Mouse (Mus musculus): Measurements from ENCODE around the gene Mypn.

The Mypn gene

GRCm38 (mm10) chr10:63113027-63113604 lies 90.6 kb downstream of the Mypn start:
- DNase-seq (ENCODE audit: inconsistent ontology term): peak; percentile 33

DNA sequence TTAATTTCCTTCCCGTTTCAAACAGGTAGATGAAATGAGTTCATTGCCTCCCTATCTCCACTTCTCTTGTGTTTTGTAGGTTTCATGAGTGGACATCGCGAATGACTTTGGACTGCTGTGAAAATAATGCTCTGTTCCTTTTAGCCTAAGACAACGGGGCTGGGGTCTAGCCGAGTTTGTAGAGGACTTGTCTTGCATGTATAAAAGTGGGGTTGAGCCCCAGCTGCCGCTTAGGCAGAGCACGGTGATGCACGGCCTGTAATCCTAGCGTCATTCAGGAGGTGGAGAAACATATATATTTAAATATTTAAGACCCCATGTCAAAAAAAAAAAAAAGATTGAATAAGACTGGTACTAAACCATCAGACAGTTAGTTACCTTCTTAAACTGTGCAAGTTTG lies 103.1 kb downstream of the Mypn start:
- DNase-seq (ENCODE audit: inconsistent ontology term): no peak

DNA sequence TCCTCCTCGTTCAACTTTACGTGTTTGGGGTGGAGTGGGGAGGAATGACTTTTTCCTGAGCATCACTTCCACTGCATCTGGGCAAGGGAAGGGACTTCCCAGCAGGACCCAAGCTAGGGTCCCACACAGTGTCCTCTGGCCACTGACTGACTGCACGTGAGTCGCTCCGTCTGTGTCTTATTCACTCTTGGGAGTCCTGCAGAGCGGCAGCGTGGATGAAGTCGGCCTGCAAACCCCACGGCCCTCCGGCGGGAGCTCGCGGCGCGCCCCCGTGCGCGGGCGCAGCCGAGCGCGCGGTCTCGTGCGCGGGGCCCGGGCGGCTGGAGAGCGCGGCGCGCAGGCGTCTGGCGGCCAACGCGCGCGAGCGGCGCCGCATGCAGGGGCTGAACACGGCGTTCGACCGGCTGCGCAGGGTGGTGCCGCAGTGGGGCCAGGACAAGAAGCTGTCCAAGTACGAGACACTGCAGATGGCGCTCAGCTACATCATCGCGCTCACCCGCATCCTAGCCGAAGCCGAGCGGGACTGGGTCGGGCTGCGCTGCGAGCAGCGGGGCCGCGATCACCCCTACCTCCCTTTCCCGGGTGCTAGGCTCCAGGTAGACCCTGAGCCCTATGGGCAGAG lies 103.7 kb downstream of the Mypn start:
- peak; percentile 65 for DNase-seq (ENCODE audit: inconsistent ontology term)

DNA sequence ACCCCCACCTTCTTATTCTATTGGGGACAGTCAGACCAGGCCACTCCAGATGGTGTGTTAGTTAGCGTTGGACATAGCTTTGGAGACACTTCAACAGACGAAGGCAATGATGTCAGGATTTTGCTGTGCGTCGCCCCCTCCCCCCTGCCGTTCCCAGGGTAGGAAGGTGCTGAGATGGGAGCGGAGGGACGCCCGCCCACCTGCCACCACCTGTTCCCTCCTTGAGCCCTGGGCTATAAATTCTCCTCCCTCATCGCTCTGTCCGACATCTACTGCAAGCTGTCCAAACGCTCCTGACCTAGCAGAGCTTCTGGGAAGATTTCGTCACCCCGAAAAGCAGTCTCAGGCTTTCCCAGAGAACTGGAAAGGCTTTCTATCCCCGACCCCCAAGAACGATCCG lies 104.2 kb downstream of the Mypn start, which contains the start of gene Atoh7:
Atoh7 (plus strand) TSS at position 131 of the 400 bp plus-strand sequence.
- no peak for DNase-seq (ENCODE audit: inconsistent ontology term)

DNA sequence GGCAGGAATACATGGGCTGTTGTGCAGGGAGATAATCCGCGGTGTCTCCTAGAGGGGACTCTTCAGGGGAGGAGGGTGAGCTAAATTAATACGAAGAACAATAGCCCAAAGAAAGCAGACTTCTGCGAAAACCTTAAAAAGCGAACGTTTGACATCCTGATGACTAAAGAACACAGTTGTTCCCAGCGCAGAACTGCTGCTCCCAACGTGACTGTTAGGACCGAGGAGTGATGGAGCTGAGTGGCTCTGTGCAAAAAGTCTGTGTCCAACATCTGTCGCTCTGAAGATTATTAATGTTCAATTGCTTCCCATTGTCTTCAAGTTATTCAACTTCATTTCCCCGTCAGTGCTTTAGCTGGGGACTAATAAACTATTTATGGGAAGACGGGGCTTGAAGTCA lies 105.6 kb downstream of the Mypn start:
- no peak for DNase-seq (ENCODE audit: inconsistent ontology term)

DNA sequence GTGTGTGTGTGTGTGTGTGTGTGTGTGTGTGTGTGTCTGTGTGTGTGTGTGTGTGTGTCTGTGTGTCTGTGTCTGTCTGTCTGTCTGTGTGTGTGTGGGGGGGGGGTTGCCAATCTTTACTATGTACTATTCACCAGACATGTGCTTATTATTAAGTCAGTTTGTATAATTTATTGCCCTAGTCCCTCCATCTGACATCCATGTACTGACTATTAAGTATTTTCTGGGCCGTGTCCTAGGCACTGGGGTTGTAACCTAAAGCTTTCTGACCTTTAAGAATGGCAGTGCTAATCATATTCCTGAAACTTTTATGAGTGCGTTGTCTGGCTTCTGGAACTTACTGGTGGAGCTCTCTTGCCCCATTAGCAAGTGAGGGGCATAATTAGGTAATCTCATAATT lies 107.0 kb downstream of the Mypn start:
- no peak for DNase-seq (ENCODE audit: inconsistent ontology term)

DNA sequence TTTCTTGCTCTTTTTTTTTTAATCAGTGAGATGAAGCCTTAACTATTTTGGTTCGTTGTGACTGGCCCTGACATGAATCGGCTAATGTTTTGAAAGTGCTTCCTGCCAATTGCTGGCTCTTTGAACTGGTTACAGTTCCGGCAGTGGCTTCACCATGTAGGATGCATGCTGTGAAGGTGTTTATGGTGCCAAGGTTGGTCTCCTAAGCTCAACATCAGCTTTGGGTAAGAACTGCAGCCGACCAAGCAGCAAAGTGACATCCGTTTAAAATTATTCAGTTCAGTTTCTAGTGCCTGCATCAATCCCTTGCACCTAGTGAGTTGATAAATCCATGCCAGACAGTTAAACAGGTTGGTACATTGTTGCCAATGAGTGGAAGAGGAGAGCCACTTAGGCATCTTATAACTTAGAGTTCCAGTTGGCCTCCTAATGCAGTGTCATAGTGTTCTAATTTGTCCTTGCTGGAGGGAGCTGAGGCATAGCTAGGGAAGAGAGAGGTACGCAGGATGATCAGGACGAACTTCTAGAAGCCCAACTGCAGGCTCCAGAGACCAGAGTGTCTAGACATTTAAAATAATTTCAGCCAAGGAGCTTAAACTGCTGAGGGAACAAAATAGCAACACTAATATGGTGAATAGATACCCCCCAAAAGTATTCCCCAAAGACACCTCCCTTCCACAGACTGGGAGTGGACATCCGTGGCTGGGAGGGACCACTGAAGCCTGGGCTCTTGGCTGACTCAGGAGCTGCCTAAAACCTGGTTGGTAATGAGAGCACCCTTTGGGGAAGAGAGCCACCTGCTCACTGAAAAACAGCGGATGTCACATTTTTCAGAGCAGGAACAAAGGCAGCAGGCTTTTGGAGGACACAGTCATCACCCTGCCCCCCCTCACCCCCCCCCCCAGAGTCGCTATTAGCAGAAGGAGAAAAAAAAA lies 110.9 kb downstream of the Mypn start:
- DNase-seq (ENCODE audit: inconsistent ontology term): no peak

DNA sequence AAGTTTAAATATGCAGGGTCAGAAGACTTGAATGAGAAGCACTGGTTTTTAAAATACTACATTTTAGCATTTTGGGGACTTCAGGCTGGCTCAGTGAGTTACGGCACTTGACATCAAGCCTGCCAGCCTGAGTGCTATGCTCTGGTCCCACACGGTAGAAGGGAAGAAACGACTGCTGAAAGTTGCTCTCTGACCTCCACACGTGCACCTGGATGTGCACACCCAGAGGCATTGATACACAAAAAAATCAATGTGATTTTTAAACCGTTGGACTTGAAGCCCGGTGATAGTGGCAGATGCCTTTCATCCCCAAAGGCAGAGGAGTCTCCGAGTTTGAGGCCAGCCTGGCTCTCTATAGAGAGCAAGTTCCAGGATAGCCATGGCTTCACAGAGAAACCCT lies 111.8 kb downstream of the Mypn start:
- DNase-seq (ENCODE audit: inconsistent ontology term): no peak

DNA sequence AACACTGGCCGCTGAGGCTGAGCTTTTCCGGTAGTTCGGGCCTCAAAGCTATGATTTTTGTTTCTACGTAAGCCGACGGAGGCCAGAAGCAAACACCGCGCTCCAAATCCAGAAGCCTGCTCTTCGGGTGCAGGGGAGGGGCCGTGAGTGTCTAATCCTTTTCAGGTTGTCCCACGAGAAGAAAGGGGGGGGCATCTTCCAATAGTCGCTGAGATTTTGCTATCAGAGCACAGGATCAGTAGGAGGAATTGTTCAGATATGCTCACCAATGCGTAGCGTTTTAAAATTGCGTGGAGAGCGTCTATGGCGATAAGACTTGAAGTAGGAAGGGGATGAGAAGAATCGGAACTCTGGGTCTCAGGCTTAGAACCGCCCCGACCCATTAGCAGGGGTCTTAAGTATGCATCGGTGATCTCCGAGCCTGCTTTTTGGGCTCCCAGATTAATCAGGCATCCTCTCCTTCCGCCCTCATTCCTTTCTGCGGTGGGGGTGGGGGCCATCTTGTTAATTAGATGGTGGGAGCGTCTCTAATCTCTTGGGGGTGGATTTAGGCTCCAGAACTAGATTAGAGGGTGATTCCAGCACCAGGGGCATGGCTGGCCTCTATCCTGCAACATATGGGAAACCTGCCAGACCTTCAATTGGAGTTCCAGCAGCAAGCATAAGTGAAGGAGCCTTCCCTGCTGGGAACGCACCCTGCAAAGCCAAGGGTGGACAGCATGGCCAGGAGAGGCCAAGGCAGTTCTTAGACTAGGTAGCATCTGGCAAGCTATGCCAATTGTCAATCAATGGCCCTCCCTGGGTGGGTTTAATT lies 113.8 kb downstream of the Mypn start:
- DNase-seq (ENCODE audit: inconsistent ontology term): peak; percentile 40

DNA sequence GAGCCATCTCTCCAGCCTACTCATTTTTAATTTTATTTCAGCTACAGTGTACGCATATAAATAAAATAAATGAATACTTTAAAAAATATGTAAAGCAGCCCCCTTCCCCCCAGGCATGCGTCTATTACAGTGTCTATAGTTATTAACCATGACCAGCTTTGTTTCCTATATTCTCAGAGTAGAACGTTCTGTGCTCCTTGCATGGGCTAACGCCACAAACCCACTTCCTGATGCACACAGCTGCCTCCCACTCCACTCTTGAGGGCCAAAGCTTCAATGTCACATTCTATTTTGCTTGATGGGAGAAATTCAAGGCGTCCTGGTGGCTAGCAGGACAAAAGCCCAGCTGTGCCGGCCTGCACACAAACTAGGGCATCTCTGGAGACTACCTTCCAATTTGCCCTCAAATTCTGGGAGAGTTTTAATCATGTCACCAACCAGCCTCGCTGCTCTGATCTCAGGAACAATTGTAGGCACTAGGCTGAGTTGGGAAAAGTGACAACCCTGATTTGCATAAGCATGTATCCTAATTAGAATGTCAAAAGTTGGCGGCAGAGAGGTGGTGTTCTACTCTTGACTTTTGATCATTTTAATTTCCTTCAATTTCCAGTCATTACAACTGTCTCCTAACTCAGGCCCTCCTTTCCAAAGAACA lies 114.5 kb downstream of the Mypn start:
- peak; percentile 62 for DNase-seq (ENCODE audit: inconsistent ontology term)

DNA sequence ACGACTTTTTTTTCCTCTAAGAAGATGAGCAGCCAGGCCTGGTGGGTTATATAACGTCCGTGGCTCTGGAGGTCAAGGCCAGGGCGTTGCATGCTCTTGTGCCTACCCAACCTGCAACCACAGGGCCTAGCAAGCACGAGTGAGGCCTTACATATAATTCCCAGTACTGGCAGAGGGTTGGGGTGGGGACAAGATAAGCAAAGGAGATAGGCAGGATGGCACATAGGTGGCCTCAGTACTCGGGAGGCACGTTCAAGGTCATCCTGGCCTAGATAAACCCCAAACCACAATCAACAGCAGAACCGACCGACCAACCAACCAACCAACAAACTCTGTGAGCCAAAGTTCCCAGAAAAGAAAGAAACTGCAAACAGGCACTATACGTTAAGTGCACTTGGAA lies 117.4 kb downstream of the Mypn start:
- no peak for DNase-seq (ENCODE audit: inconsistent ontology term)

- peak; percentile 67 for DNase-seq (ENCODE audit: inconsistent ontology term)
Observed at GRCm38 (mm10) chr10:63065988-63066387, 137.8 kb downstream of the Mypn start.

All from Muller cell, postnatal 12 days (primary cell).